Mouse (Mus musculus) brain, embryonic 14.5 days (tissue): ENCODE results near the gene Capza1.

ENCODE experiments used
- CTCF ChIP-seq: fragments of 200-500 bp; IDR thresholded peaks from 2 replicates; pipeline ENCODE4 v1.5.1; 2012; ENCODE audit warnings: inconsistent platforms, mild to moderate bottlenecking, moderate library complexity, borderline replicate concordance; ENCODE audit not compliant: insufficient read depth, insufficient read length; ENCODE audit errors: extremely low read depth
- POLR2A ChIP-seq: fragments of 200-500 bp; IDR thresholded peaks from 2 replicates; pipeline ENCODE4 v1.6.1; 2012; ENCODE audit warnings: mild to moderate bottlenecking, inconsistent platforms, borderline replicate concordance; ENCODE audit not compliant: poor library complexity, insufficient read depth, insufficient read length, severe bottlenecking; ENCODE audit errors: extremely low read depth

- TF ChIP-seq CTCF (no peak), POLR2A (no peak)
Measured at GRCm38 (mm10) chr3:104865341-104865788, 1.1 kb upstream of the Capza1 start.
